Mouse (Mus musculus) MEL (cell line): Measurements from ENCODE around the gene Cbx8.

Experiments
- BHLHE40 ChIP-seq: IDR thresholded peaks from 2 replicates; pipeline ENCODE4 v1.6.1; 2012; ENCODE audit warnings: low read depth, mild to moderate bottlenecking, inconsistent platforms, low read length, improper control_type of control experiment, borderline replicate concordance
- CTCF ChIP-seq, 3 experiments: IDR thresholded peaks in 2 of 3; conservative IDR thresholded peaks in 1 of 3; 2 replicates each; pipeline ENCODE4 v1.5.1; 2011 to 2012; ENCODE audit warnings: low read length in 3 of 3, low read depth in 2 of 3, mild to moderate bottlenecking in 2 of 3, improper control_type of control experiment in 1 of 3, inconsistent platforms in 1 of 3, mixed read lengths in 1 of 3, moderate library complexity in 1 of 3; ENCODE audit not compliant: control insufficient read depth in 1 of 3, insufficient read depth in 1 of 3, poor library complexity in 1 of 3, severe bottlenecking in 1 of 3
- EP300 ChIP-seq, 2 experiments: IDR thresholded peaks; 2 replicates each; pipeline ENCODE4 v1.6.1; 2011; ENCODE audit warnings: improper control_type of control experiment in 2 of 2, low read length in 2 of 2, low read depth in 1 of 2, mild to moderate bottlenecking in 1 of 2
- GATA1 ChIP-seq: IDR thresholded peaks from 2 replicates; pipeline ENCODE4 v1.6.1; 2011; ENCODE audit warnings: low read depth, low read length, improper control_type of control experiment
- HCFC1 ChIP-seq: IDR thresholded peaks from 2 replicates; pipeline ENCODE4 v1.6.1; 2012; ENCODE audit warnings: low read depth, mild to moderate bottlenecking, inconsistent platforms, low read length, improper control_type of control experiment, moderate library complexity
- POLR2A ChIP-seq, 2 experiments: IDR thresholded peaks; 2 replicates each; pipeline ENCODE4 v1.6.1; 2011 to 2012; ENCODE audit warnings: low read length in 2 of 2, mild to moderate bottlenecking in 2 of 2, control low read depth in 1 of 2, improper control_type of control experiment in 1 of 2, low read depth in 1 of 2, moderate library complexity in 1 of 2; ENCODE audit not compliant: control insufficient read depth in 1 of 2, insufficient read depth in 1 of 2, poor library complexity in 1 of 2
- POLR2AphosphoS2 ChIP-seq: IDR thresholded peaks from 2 replicates; pipeline ENCODE4 v1.6.1; 2011; ENCODE audit warnings: low read length, improper control_type of control experiment
- RCOR1 ChIP-seq: IDR thresholded peaks from 2 replicates; pipeline ENCODE4 v1.6.1; 2012; ENCODE audit warnings: low read depth, mild to moderate bottlenecking, inconsistent platforms, low read length, improper control_type of control experiment
- SIN3A ChIP-seq: IDR thresholded peaks from 2 replicates; pipeline ENCODE4 v1.6.1; 2012; ENCODE audit warnings: low read length, improper control_type of control experiment, inconsistent platforms
- SMC3 ChIP-seq: IDR thresholded peaks from 2 replicates; pipeline ENCODE4 v1.6.1; 2011; ENCODE audit warnings: low read depth, low read length, improper control_type of control experiment
- TAL1 ChIP-seq: IDR thresholded peaks from 2 replicates; pipeline ENCODE4 v1.6.1; 2012; ENCODE audit warnings: mild to moderate bottlenecking, inconsistent platforms, low read length, moderate library complexity, mixed read lengths
- USF1 ChIP-seq: IDR thresholded peaks from 2 replicates; pipeline ENCODE4 v1.6.1; 2014; ENCODE audit warnings: low read depth, mild to moderate bottlenecking, inconsistent platforms, low read length, improper control_type of control experiment, moderate library complexity

- TF ChIP-seq CTCF (IDR thresholded peaks at IDR 0.05 in 2 of 3, conservative IDR thresholded peaks at IDR 0.05 in 1 of 3; ENCODE audit: control insufficient read depth in 1 of 3, insufficient read depth in 1 of 3, low read depth in 2 of 3, low read length in 3 of 3, poor library complexity in 1 of 3, severe bottlenecking in 1 of 3): no peak
- no peak for TF ChIP-seq USF1
- no peak for TF ChIP-seq POLR2A (IDR thresholded peaks at IDR 0.05; ENCODE audit: control insufficient read depth in 1 of 2, insufficient read depth in 1 of 2, low read depth in 1 of 2, low read length in 2 of 2, poor library complexity in 1 of 2)
- TF ChIP-seq GATA1: no peak
- no peak for TF ChIP-seq BHLHE40
- no peak for TF ChIP-seq RCOR1
- TF ChIP-seq POLR2AphosphoS2: no peak
- TF ChIP-seq TAL1: no peak
- no peak for TF ChIP-seq HCFC1
- no peak for TF ChIP-seq SMC3
- TF ChIP-seq SIN3A: no peak
- no peak for TF ChIP-seq EP300 (IDR thresholded peaks at IDR 0.05; ENCODE audit: low read depth in 1 of 2, low read length in 2 of 2)
These were observed 38.1 kb upstream of the Cbx8 start for GRCm38 (mm10) chr11:119078691-119079444.
